Mouse (Mus musculus): Measurements from ENCODE around the gene AC170998.1. TPM values are rescaled to one million over a fixed set of nuclear protein-coding genes. Genes with fewer than 3 reads are reported as not detected.

AC170998.1 gene
- 2.3 and 2.8 TPM in 2 replicates for polyA plus RNA-seq (2015; fragmentation: Nextera tagmentation; extraction: Ambion mirVana)

DNA sequence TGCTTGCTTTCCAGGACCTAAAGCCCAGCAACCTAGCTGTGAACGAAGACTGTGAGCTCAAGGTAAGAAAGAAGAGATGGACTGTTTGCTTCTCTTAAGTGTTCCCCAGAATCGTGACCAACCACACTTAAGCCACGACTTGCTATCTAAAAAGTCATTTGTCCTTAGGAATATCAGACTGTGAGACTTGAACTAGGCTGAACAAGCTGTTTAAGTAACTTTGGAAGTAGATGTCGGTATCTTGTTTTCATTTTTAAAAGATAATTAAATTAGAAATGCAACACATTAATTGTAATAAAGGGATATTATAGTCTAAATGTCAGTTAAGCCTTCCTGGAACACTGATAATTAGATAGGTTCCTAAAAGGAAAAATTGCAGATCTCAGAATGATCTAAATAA is at the start of gene AC170998.1:
Gene AC170998.1 (plus strand): TSS at position 301 of the 400 bp plus-strand sequence.
- Histone ChIP-seq H3K27ac (ENCODE audit: low read length) (no peak within 1 kb of the TSS), H3K36me3 (ENCODE audit: control insufficient read depth, insufficient read depth, low read length) (peaks cover 29% of the 10 kb centered on the region), H3K4me1 (ENCODE audit: control insufficient read depth, insufficient read depth, low read length) (0 out of 2 replicates have a peak, but pooled peaks cover under 1% of the 10 kb centered on the region), H3K9ac (ENCODE audit: low read length) (no peak within 1 kb of the TSS), H3K4me2 (ENCODE audit: low read depth, low read length) (no peak within 1 kb of the TSS), H3K9me3 (replicated peaks; ENCODE audit: control insufficient read depth, low read length) (no peaks in the 10 kb centered on the region), H3K27me3 (ENCODE audit: control insufficient read depth, insufficient read depth, low read length) (no peaks in the 10 kb centered on the region), H3K4me3 (replicated peaks; ENCODE audit: low read length) (no peak within 1 kb of the TSS)
- no peak for ATAC-seq (ENCODE audit: insufficient read depth, low FRiP score)
- 90% methylated on average over 4 of the region's 4 CpGs for WGBS

- Histone ChIP-seq H3K4me1 (ENCODE audit: control insufficient read depth, insufficient read depth, low read length) (no peaks in the 10 kb centered on the region), H3K27me3 (ENCODE audit: control insufficient read depth, insufficient read depth, low read length) (no peaks in the 10 kb centered on the region), H3K9ac (ENCODE audit: low read length) (peak overlapping the region; percentile 21; the same call in 1 of the 2 replicates), H3K27ac (ENCODE audit: low read length) (no peak overlapping the region), H3K36me3 (ENCODE audit: control insufficient read depth, insufficient read depth, low read length) (no peaks in the 10 kb centered on the region), H3K4me3 (replicated peaks; ENCODE audit: low read length) (no peak overlapping the region), H3K9me3 (replicated peaks; ENCODE audit: control insufficient read depth, low read length) (no peaks in the 10 kb centered on the region), H3K4me2 (ENCODE audit: low read depth, low read length) (no peak overlapping the region; the same call in 1 of the 2 replicates)
- 73% methylated on average over 13 of the region's 13 CpGs for WGBS
- ATAC-seq (ENCODE audit: insufficient read depth, low FRiP score): no peak
Observed at GRCm38 (mm10) chr17:28682311-28683084, 43.4 kb upstream of the AC170998.1 start.

DNA sequence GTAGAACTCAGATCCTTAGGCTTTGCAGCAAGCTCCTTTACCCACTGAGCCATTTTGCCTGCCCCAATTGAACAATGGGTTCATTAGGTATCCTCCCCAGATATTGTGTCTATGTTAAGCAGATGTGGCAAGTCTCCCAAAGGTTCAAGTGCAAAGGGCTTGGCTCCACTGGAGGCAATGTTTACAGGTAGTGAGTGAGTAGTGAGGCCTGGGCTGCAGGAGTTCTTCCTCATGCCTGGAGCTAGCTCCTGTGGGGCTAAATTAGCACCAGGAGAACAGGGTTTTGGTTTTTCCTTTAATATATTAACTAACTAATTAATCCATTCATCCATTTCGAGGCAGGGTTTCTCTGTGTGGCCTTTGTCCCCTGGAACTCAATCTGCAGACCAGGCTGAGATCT is 42.3 kb upstream of the AC170998.1 start:
- no peaks in the 10 kb centered on the region for H3K4me1 ChIP-seq (ENCODE audit: control insufficient read depth, insufficient read depth, low read length)
- no peaks in the 10 kb centered on the region for H3K36me3 ChIP-seq (ENCODE audit: control insufficient read depth, insufficient read depth, low read length)
- H3K4me3 ChIP-seq (replicated peaks; ENCODE audit: low read length): no peak overlapping the region
- no peak overlapping the region for H3K9ac ChIP-seq (ENCODE audit: low read length)
- 69% methylated on average over 1 of the region's 1 CpGs for whole genome bisulfite sequencing
- ATAC-seq (ENCODE audit: insufficient read depth, low FRiP score): no peak
- no peak overlapping the region for H3K27ac ChIP-seq (ENCODE audit: low read length)
- no peak overlapping the region for H3K4me2 ChIP-seq (ENCODE audit: low read depth, low read length)
- no peaks in the 10 kb centered on the region for H3K9me3 ChIP-seq (replicated peaks; ENCODE audit: control insufficient read depth, low read length)
- no peaks in the 10 kb centered on the region for H3K27me3 ChIP-seq (ENCODE audit: control insufficient read depth, insufficient read depth, low read length)

GRCm38 (mm10) chr17:28684631-28685030 is 41.3 kb upstream of the AC170998.1 start:
- WGBS: 82% methylated on average over 19 of the region's 19 CpGs
- Histone ChIP-seq H3K4me2 (ENCODE audit: low read depth, low read length) (no peak overlapping the region), H3K9ac (ENCODE audit: low read length) (no peak overlapping the region), H3K27me3 (ENCODE audit: control insufficient read depth, insufficient read depth, low read length) (no peaks in the 10 kb centered on the region), H3K9me3 (replicated peaks; ENCODE audit: control insufficient read depth, low read length) (no peaks in the 10 kb centered on the region), H3K4me3 (replicated peaks; ENCODE audit: low read length) (no peak overlapping the region), H3K36me3 (ENCODE audit: control insufficient read depth, insufficient read depth, low read length) (no peaks in the 10 kb centered on the region), H3K27ac (ENCODE audit: low read length) (no peak overlapping the region), H3K4me1 (ENCODE audit: control insufficient read depth, insufficient read depth, low read length) (0 out of 2 replicates have a peak, but pooled peaks cover 3% of the 10 kb centered on the region)
- no peak for ATAC-seq (ENCODE audit: insufficient read depth, low FRiP score)

DNA sequence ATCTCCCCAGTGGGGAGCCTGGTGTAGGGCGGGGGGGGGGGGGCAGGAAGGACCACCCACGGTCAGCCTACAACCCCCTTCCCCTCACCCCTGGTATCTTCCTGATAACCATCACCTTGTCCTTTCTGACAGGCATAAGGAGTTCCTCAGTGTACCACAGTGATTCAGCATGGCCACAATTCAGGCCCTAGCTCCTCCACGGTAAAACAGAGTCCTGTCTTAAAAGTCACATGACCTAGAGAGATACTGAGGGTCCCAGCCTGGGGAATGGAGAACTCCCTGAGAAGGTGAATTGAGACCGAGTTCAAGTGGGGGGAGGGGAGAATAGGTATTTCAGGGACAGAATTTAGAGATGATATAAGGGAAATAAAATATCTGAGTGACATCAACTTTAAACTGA is 38.5 kb upstream of the AC170998.1 start:
- H3K4me3 ChIP-seq (replicated peaks; ENCODE audit: low read length): no peak overlapping the region
- H3K9me3 ChIP-seq (replicated peaks; ENCODE audit: control insufficient read depth, low read length): no peaks in the 10 kb centered on the region
- no peak for ATAC-seq (ENCODE audit: insufficient read depth, low FRiP score)
- H3K9ac ChIP-seq (ENCODE audit: low read length): no peak overlapping the region
- no peak overlapping the region for H3K27ac ChIP-seq (ENCODE audit: low read length)
- no peaks in the 10 kb centered on the region for H3K36me3 ChIP-seq (ENCODE audit: control insufficient read depth, insufficient read depth, low read length)
- H3K4me1 ChIP-seq (ENCODE audit: control insufficient read depth, insufficient read depth, low read length): peaks cover 8% of the 10 kb centered on the region; the same call in 1 of the 2 replicates
- no peak overlapping the region for H3K4me2 ChIP-seq (ENCODE audit: low read depth, low read length)
- H3K27me3 ChIP-seq (ENCODE audit: control insufficient read depth, insufficient read depth, low read length): no peaks in the 10 kb centered on the region
- 40% methylated on average over 4 of the region's 4 CpGs for WGBS

DNA sequence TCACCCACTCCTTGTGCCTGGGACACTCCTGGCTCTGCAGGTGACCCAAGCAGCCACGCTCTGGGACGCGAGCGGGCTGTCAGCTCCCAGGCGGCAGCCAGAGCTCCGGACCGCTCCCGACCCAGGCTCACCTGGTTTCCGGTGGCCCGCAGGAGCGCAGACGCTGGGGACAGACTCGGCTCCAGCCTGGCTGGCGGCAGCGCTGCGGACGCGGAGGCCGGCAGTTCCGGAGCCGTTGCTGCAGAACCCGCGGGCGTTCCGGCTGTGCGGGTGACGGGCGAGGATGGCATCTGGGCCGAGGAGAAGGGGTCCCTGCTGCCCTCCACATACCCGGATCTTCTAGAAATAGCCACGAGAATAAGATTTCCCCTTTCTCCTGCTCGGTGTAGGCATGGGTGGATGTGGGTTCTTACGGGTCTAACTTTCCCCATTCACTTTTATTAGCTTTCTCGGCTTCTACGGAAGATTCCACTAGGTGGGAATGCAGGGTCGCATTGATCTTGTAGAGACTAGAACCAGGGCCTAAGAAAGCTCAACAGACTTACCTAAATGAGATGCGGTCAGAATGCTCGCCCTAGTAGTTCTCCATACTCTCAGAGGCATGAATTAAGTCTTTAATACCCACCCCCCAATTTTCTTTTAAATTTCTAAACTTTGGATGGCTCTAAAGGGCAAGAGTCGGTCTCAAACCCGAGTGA is 36.1 kb upstream of the AC170998.1 start, which contains the start of gene Slc26a8:
Gene Slc26a8 (minus strand): TSS at position 648 of the 698 bp plus-strand sequence.
- no peaks in the 10 kb centered on the region for H3K9me3 ChIP-seq (replicated peaks; ENCODE audit: control insufficient read depth, low read length)
- ATAC-seq (ENCODE audit: insufficient read depth, low FRiP score): no peak
- H3K4me3 ChIP-seq (replicated peaks; ENCODE audit: low read length): peak within 1 kb of the TSS; percentile 90

DNA sequence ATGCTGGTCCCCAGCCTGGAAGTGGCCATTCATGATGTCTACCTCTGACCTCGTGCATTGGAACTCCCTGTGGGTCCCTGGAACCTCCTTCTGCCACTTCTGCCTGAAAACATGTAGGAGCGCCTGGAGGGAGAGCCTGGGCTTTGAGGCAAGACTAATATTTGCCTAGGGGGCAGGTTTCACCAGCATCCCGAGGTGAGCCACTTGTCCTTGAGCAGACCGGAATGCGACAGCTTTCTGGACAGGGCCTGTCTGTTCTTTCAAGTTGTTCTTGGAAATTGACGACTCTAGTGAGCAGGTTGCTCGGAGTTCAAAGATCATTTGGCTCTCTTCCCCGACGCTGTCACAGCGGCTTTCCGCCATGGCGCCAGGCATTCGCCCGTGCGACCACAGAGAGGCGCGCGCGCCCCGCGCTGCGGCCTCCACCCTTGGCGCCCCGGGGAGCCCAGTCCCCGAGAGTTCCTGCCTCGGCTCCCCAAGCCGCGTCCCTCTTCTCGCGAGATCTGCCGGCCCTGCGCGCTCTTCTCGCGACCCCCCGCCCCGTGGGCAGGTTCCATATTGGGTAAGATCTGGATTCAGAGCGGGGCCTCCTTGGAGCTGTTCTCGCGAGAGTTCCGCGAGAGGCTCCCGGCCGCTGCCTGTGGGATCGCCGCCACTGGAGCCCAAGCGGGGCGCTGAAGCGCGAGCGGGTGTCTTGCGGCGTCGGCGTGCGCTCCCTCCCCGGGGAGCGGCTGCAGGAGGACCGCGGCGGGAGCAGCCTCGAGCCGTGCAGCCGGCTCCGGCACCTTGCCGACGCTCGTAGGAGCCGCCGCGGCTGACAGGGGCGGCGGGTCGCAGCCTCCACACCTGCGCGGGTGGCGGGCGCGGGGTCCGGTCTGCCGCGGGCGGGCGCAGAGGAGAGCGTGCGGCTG is 34.9 kb upstream of the AC170998.1 start, which contains the start of gene Mapk14:
Gene Mapk14 (plus strand): TSS at position 554 of the 911 bp plus-strand sequence.
- peak within 1 kb of the TSS; percentile 79 for H3K4me2 ChIP-seq (ENCODE audit: low read depth, low read length)
- peak; percentile 97 for ATAC-seq (ENCODE audit: insufficient read depth, low FRiP score)
- peak within 1 kb of the TSS; percentile 85 for H3K9ac ChIP-seq (ENCODE audit: low read length)
- H3K4me3 ChIP-seq (replicated peaks; ENCODE audit: low read length): peak within 1 kb of the TSS; percentile 90
- under 1% methylated on average over 78 of the region's 86 CpGs for WGBS
- peaks cover 18% of the 10 kb centered on the region for H3K4me1 ChIP-seq (ENCODE audit: control insufficient read depth, insufficient read depth, low read length)
- peak within 1 kb of the TSS; percentile 95 for H3K27ac ChIP-seq (ENCODE audit: low read length)
- no peaks in the 10 kb centered on the region for H3K9me3 ChIP-seq (replicated peaks; ENCODE audit: control insufficient read depth, low read length)
- H3K27me3 ChIP-seq (ENCODE audit: control insufficient read depth, insufficient read depth, low read length): no peaks in the 10 kb centered on the region
- H3K36me3 ChIP-seq (ENCODE audit: control insufficient read depth, insufficient read depth, low read length): no peaks in the 10 kb centered on the region

More for the DNA sequence above, 36.1 kb upstream of the AC170998.1 start, which contains the start of gene Slc26a8:
- Histone ChIP-seq H3K27ac (ENCODE audit: low read length) (peak within 1 kb of the TSS; percentile 90), H3K4me1 (ENCODE audit: control insufficient read depth, insufficient read depth, low read length) (peaks cover 18% of the 10 kb centered on the region), H3K9ac (ENCODE audit: low read length) (peak within 1 kb of the TSS; percentile 76), H3K36me3 (ENCODE audit: control insufficient read depth, insufficient read depth, low read length) (no peaks in the 10 kb centered on the region), H3K27me3 (ENCODE audit: control insufficient read depth, insufficient read depth, low read length) (no peaks in the 10 kb centered on the region), H3K4me2 (ENCODE audit: low read depth, low read length) (peak within 1 kb of the TSS; percentile 79)
- 9% methylated on average over 40 of the region's 40 CpGs for WGBS

- Histone ChIP-seq H3K4me3 (replicated peaks; ENCODE audit: low read length) (peak overlapping the region; percentile 90), H3K9ac (ENCODE audit: low read length) (peak overlapping the region; percentile 85), H3K9me3 (replicated peaks; ENCODE audit: control insufficient read depth, low read length) (no peaks in the 10 kb centered on the region), H3K27me3 (ENCODE audit: control insufficient read depth, insufficient read depth, low read length) (no peaks in the 10 kb centered on the region), H3K27ac (ENCODE audit: low read length) (peak overlapping the region; percentile 95), H3K36me3 (ENCODE audit: control insufficient read depth, insufficient read depth, low read length) (no peaks in the 10 kb centered on the region), H3K4me1 (ENCODE audit: control insufficient read depth, insufficient read depth, low read length) (peaks cover 24% of the 10 kb centered on the region), H3K4me2 (ENCODE audit: low read depth, low read length) (peak overlapping the region; percentile 70)
- under 1% methylated on average over 53 of the region's 53 CpGs for WGBS
- ATAC-seq (ENCODE audit: insufficient read depth, low FRiP score): peak; percentile 30
Observed at GRCm38 (mm10) chr17:28691687-28692340, 34.1 kb upstream of the AC170998.1 start.
